Mouse (Mus musculus) effector memory CD4-positive, alpha-beta T cell, adult 5 months (primary cell): Measurements from ENCODE around the gene Gm3278. TPM values are rescaled to one million over a fixed set of nuclear protein-coding genes. Genes with fewer than 3 reads are reported as not detected.

Experiments used
- polyA plus RNA-seq: library from polyadenylated mRNA; unstranded; fragments of 100-300 nt; shearing (Covaris generic); gene quantifications from one replicate; pipeline ENCODE4 v1.2.1, GENCODE M21; 2017

Gene Gm3278
- polyA plus RNA-seq, result not detected

DNA sequence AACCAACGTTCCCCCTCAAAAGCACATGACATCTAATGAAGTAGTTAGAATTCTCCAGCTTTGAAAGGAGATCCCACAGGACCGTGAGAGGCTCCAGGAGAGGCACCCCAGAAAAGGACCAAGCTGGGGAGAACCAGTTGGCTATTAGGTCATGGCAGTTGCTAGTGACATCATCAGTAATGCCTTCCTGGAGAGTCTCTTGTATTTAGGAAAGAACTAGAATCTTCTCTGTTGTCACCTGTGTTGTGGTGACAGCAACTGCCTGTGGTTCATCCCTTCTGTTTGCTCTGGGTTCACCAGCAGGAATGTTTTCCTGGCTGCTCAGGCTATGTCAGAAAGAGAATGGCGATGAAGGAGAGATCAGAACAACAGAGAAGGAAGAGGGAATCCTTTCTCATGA lies at the start of gene Gm3278:
TSS of gene Gm3278 (plus strand) at position 301 of the 400 bp plus-strand sequence.

GRCm38 (mm10) chr14:4855299-4855980 lies 36.8 kb upstream of the Gm3278 start, which contains the start of gene Gm3264:
Gene Gm3264 (plus strand): TSS chr14:4855576.

Other genes with a start within 250 kb of the Gm3278 start
- gene Gm3239, start 228.2 kb upstream of the Gm3278 start, polyA plus RNA-seq, result not detected
- not detected for gene Gm7876, start 183.2 kb upstream of the Gm3278 start, polyA plus RNA-seq
- 0.21 TPM for gene Gm3252, start 165.6 kb upstream of the Gm3278 start, polyA plus RNA-seq
- gene Gm9602, start 116.1 kb upstream of the Gm3278 start, polyA plus RNA-seq, result not detected
- not detected for gene Gm3269, start 54.3 kb upstream of the Gm3278 start, polyA plus RNA-seq
- not detected for gene Gm3264, start 36.8 kb upstream of the Gm3278 start, polyA plus RNA-seq
- gene Gm8297, start 91.5 kb downstream of the Gm3278 start, polyA plus RNA-seq, result not detected
- gene Gm3298, start 123.5 kb downstream of the Gm3278 start, polyA plus RNA-seq, result not detected
- gene 4930555G01Rik, start 158.2 kb downstream of the Gm3278 start, polyA plus RNA-seq, result not detected
- gene Gm8281, start 178.6 kb downstream of the Gm3278 start, polyA plus RNA-seq, result not detected
- gene Gm8279, start 239.1 kb downstream of the Gm3278 start, polyA plus RNA-seq, result not detected